Mouse (Mus musculus): ENCODE measurements around the gene Adamtsl4.
"Not testable (repeated sequence)": the region's sequence is repeated elsewhere in the genome, so short reads cannot be mapped to it uniquely, and the experiment has no call there.

Gene Adamtsl4

GRCm38 (mm10) chr3:95700233-95700681 is 12.5 kb upstream of the Adamtsl4 start:
- DNase-seq (ENCODE audit: low spot score in 2 of 2), result no peak

- DNase-seq (ENCODE audit: low spot score in 2 of 2), result no peak
Measured at GRCm38 (mm10) chr3:95698286-95698685, 10.6 kb upstream of the Adamtsl4 start.

DNA sequence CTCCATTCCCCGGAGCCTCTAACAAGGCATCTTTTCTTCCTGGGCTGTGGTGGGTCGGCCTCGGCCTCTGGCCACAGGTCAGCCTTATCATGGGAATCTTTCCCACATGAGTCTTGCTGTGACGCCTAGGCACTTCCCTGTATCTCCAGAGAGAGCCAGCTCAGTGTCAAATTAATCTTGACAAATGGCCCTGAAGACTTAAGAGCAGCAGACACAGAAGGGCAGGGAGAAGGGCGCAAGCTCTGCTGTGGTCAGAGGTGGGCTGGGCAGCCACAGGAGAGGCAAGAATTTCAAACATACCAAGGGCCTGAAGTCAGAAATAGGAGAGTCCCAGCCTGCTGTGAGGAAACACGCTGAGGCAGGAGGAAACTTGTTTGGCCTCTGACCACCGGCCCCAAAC is 8.6 kb upstream of the Adamtsl4 start:
- no peak for DNase-seq (ENCODE audit: low spot score in 2 of 2)

DNA sequence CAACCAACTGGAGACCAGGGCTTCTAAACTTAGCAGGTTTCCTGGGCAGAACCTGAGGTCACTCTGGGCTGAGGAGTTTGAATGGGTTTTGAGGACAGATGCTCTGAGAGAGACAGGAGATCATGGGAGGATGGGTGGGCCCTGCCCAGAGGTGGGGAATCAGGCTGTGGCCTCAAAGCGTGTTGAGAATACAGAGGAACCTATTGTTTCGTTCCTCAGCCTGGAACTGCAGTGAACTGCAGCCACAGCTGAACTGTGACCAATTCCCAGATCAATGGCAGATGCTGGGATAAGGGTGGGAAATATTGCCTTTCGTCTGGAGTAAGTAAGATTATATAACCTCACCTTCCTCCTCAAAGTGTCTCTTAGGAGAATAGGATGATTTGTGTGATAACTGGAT is 8.1 kb upstream of the Adamtsl4 start:
- no peak for DNase-seq (ENCODE audit: low spot score in 2 of 2)

DNA sequence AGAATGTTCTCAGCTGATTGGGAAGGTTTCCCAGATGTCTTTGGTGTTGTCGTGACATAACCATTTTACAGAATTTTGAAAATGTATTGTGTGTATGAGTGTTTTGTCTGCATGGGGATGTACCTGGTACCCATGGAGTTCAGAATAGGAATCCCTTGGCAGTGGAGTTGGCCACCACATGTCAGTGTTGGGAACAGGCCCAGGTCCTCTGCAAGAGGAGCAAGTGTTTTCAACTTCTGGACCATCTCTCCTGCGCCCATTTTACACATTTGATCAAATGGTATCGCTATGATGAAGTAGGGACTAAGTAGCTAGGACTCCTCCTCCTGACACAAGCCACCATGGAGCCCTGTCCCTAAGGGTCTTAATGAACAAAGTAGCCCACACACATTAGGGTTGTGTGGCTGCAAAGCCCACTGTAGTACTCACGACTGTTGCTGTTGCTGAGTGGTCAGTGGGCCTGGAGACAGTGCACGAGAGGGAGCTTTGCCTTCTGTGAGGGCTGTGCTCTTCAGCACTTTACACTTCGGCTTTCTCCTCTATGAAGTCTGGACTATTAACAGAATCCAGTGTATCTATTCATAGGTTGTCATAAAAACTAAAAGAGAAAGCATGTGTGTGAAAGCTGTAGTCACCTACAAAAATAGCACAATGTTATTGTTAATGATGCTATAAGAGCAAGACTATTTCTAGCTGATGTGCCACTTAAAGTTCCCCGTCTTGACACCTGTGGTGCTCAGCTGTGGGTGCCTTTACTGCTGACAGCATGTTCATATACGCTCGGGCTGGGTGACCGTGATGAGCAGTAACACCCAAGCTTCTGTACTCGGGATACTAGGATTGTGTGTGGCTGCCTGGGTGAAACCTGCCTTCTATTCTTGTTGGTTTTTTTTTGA is 7.3 kb upstream of the Adamtsl4 start:
- DNase-seq (ENCODE audit: low spot score in 2 of 2), result no peak

DNA sequence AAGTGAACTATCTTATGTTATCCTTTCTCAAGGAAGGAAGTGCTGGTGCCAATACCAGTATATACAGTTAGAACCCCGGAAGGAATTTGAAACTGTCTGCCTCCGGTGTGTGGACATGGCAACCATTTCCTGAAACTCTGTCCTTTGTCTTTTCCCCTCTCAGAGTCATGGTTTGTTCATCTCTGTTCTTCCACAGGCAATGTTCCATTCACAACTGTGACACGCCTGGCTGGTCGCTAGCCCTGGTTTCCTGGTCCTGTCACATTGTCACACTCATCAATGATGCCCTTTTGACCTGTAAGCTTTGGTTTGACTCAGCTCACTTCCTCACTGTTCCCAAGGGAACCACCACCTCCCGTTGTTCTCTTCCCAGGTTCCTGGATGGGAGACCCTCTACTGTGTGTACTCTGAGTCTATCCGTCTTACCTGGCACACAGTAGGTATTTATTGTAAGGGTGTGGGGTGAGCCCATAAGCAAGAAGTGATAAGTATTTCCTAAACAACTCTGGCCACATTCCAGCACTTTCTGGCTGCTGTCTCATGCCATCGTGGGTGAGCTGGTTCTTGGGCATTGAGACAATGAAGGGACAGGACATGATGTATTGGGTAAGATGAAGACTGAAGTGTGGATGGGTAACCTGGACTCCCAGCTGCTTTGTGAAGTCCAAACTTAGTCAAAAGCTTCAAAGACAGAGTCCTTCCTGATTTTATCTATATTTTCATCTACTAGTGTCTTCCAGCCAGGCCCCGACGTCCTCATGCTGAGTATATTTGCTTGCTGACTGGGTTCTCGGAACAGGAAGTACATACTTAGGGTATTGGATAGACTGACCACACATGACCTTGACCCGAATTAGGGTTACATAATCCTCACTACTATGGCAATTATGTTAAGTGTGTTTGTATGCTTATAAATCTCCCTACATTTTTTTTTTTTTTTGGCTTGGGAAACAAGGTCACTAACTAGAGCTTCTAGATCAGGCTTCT is 6.4 kb upstream of the Adamtsl4 start:
- no peak for DNase-seq (ENCODE audit: low spot score in 2 of 2)

DNA sequence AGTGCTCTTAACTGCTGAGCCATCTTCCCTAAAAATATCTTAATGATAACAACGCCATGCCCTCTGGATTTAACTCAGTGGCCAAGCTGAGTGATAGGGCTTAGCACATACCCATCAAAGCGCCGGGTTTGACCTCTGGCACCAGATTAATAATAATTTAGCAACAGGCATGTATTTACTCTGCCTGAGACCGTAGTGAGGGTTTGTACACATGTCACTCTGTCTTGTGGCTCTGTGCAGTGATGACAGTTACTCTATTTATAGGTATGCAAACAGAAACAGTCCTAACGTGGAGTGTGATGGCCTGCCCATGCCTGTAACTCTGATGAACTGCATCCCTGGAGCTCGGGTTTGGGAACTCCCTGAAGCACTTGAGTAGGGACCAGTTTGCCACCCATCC is 5.0 kb upstream of the Adamtsl4 start:
- DNase-seq (ENCODE audit: low spot score in 2 of 2), result no peak

DNA sequence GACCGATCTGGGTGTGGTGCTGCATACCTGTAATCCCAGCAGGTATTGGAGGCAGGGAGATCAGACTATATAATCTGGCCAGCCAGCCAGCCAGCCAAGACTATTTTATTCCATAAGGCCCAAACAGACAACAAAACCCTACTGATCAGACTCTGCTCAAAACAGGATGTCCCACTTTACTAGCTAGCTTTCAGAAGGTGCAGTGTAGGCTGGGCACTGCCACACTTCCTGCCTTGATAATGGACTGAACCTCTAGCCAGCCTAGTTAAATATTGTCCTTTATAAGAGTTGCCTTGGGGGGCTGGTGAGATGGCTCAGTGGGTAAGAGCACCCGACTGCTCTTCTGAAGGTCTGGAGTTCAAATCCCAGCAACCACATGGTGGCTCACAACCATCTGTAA is 2.8 kb upstream of the Adamtsl4 start:
- not testable (repeated sequence) for DNase-seq (ENCODE audit: low spot score in 2 of 2)

GRCm38 (mm10) chr3:95689940-95690339 is 2.2 kb upstream of the Adamtsl4 start:
- DNase-seq (ENCODE audit: low spot score in 2 of 2), result no peak

DNA sequence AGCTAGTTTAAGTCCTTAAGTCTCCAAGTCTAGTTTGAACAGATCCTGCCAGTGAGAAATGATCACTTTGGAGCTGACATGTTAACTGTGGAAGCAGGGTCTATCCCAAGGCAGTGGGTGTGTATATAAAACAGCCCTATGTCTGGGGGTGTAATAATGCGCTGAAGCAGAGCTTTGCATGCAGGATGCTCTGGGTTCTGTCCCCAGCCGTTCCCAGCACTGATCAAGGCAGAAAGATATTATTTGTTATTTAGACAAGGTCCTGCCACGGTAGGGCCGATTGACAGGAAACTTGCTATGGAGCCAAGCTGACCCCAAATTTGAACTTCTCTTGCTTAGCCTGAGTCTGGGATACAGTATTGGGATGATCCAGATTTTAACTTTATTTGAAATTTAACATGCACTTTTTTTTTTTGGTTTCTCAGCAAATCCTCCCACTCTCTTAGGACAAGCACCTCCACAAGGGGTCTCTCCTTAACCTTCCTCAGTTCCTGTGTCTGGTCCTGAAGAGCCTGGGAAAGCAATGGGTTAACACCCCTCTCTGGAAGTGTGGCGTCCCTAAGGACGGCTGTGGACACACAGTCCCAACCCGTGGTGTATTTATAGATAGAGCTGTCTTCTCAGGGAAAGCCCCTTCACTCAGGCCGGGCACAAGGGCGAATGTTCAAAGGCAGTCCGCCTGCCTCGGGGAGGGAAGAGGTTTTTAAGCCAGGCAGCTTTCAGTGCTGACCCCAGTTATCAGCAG is 1.6 kb upstream of the Adamtsl4 start:
- DNase-seq (ENCODE audit: low spot score in 2 of 2), result peak in 1 of 2 experiments; percentile 46

- DNase-seq (ENCODE audit: low spot score in 2 of 2), result no peak
Measured at GRCm38 (mm10) chr3:95687168-95687523, 571 bp downstream of the Adamtsl4 start.

- DNase-seq (ENCODE audit: low spot score in 2 of 2), result no peak
Measured at GRCm38 (mm10) chr3:95686492-95687167, 1.1 kb downstream of the Adamtsl4 start.

- no peak for DNase-seq (ENCODE audit: low spot score in 2 of 2)
Measured at GRCm38 (mm10) chr3:95685701-95686100, 2.0 kb downstream of the Adamtsl4 start.

- no peak for DNase-seq (ENCODE audit: low spot score in 2 of 2)
Measured at GRCm38 (mm10) chr3:95685301-95685700, 2.4 kb downstream of the Adamtsl4 start.

DNA sequence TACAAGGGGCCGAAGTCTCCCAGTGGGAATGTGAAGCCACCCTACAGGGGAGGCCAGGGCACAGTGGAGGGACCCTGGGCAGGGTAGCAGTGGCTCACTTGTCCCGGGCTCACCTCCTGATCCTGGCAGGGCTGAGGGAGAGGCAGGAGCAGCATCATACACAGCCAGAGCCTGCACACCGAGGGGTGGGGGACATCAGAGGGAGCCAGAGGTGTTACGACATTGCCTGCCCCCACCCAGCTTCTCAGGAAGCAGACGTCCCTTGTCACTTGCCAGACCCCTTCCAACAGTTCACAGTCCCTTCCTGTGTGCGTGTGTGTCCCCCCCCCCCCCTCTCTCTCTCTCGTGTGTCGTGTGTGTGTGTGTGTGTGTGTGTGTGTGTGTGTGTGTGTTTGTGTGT is 2.9 kb downstream of the Adamtsl4 start:
- no peak for DNase-seq (ENCODE audit: low spot score in 2 of 2)

GRCm38 (mm10) chr3:95682878-95683277 is 4.8 kb downstream of the Adamtsl4 start:
- no peak for DNase-seq (ENCODE audit: low spot score in 2 of 2)

- no peak for DNase-seq (ENCODE audit: low spot score in 2 of 2)
Measured at GRCm38 (mm10) chr3:95681365-95681764, 6.4 kb downstream of the Adamtsl4 start.

DNA sequence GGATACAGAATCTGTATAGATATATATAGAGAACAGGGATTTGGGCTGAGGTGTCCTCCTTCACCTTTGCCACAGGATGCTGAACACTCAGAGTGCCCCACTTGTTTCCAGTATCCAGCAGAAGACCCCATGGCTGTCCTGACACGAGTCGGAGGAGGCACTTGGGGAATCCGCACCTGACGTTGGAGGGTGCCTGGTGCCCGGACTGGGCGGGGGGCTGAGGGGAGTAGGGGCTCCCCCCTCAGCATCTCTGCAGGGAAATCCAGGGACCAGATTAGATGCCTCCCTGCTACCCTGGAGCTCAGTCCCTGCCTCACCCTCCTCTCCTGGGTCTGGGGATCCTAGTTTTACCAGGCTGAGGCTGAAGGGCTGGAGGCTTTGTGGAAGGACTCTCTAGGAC is 7.0 kb downstream of the Adamtsl4 start:
- DNase-seq (ENCODE audit: low spot score in 2 of 2), result no peak

- DNase-seq (ENCODE audit: low spot score in 2 of 2), result no peak
Measured at GRCm38 (mm10) chr3:95679551-95679950, 8.2 kb downstream of the Adamtsl4 start.

DNA sequence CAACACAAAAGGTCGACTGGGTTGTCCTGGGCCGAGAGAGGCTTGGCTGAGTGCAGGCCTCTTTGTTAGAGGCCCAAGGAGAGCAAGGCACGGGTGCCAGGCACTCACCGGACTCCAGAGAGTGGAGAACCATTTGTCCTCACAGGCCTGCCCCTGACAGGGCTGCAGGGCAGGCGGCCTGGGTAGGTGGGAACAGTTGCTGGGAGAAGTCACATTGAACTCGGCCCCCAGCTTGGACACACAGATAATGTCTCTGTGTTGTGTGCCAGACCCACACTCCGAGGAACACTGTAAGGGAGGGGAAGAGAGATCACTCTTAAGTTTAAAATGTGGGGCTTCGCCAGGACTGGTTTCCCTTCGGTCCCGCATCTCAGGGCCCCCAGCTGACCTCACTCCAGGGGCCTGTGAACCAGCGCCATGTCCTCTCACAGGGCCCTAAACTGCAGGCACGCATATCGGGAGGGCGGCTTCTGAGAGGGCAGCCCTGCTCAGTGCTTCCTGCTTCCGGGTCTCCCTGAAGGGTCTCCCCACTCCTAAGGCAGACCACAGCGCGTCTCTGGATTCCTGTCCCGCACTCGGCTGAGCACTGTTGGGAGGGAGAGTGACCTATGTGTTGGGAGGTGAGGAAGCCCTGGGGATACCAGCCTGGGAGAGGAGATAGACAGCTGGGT is 10.2 kb downstream of the Adamtsl4 start:
- DNase-seq (ENCODE audit: low spot score in 2 of 2), result no peak

All from spleen, postnatal 36 days (tissue).